Mouse (Mus musculus) neutrophil, adult 59 days (primary cell): Measurements from ENCODE around the gene Cdk1. TPM values are rescaled to one million over a fixed set of nuclear protein-coding genes. Genes with fewer than 3 reads are reported as not detected.

Source experiments
- total RNA-seq, 2 experiments: library from RNA; stranded (reverse); gene quantifications; 1 replicate in 1 of 2; 2 replicates in 1 of 2; pipeline ENCODE4 v1.2.4; 2023

The Cdk1 gene
- total RNA-seq, result 10 to 100 TPM; 80.6 to 91.6 TPM

GRCm38 (mm10) chr10:69352212-69353085 is at the start of gene Cdk1:
TSS of gene Cdk1 (minus strand) at chr10:69352938.

DNA sequence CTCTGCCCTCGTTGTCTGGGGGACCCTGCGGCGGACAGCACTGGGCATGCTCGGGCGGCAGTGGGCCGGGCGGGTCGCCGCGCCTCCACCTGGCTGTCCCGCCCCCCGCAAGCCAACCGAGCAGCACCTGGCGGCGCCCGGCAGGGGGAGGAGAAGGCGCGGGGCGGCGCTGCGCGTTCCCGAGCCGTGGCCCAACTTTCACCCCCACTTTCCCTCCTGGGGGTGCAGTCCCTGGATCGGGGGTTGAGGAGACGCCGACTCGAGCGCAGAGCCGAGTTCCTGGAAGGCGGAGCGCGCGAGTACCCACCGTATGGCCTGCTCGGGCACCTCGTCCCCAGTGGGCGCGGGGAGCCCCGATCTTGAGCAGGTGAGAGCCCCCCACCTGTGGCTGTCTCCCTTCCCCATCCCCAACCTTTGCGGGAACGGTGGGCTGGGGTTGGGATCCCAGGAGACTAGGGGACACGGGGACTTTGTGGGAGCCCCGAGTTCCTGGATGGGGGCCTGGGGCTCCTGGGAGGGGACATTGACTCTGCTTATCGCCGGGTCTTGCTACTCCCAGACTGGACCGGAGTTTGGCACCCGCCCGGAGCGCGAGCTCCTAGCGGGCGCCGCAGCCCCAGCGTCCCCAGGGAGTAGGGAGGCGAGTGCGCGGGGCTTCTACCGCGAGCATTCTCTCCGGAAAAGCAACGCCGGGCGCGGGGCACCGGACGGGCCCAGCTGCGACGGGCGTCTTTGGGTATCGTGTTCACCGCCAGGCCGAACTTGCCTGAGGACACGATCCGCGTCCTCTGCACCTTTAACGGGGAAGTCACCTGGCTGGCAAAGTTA is 46.2 kb upstream of the Cdk1 start, which contains the start of gene Ank3:
Ank3 (plus strand) TSS at position 11 of the 828 bp plus-strand sequence.

Other genes starting within 250 kb of the Cdk1 start
- 1 to 10 TPM; 1.9 to 2.6 TPM for gene Rhobtb1, start 201.5 kb downstream of the Cdk1 start, total RNA-seq
- under 1 TPM; 0.44 to 0.58 TPM for gene A930033H14Rik, start 139.8 kb downstream of the Cdk1 start, total RNA-seq
- under 1 TPM; 0.46 to 0.49 TPM for gene Ank3, start 45.8 kb upstream of the Cdk1 start, total RNA-seq